Mouse (Mus musculus) NIH3T3 (cell line): ENCODE results near the gene Kcnh6.
"Not testable (repeated sequence)": the region's sequence is repeated elsewhere in the genome, so short reads cannot be mapped to it uniquely, and the experiment has no call there.

Experiments used
- DNase-seq: peaks from one replicate; pipeline ENCODE4 v3.0.0-alpha.2; 2012; ENCODE audit warnings: low read depth

The Kcnh6 gene

GRCm38 (mm10) chr11:106013556-106014225 is 5.8 kb downstream of the Kcnh6 start:
- DNase-seq = peak; percentile 84

GRCm38 (mm10) chr11:106016440-106016839 is 8.5 kb downstream of the Kcnh6 start:
- DNase-seq = no peak

GRCm38 (mm10) chr11:106020051-106020763 is 12.3 kb downstream of the Kcnh6 start:
- peak; percentile 46 for DNase-seq

- DNase-seq = no peak
These were observed 17.9 kb downstream of the Kcnh6 start for GRCm38 (mm10) chr11:106025774-106026173.

- peak; percentile 82 for DNase-seq
These were observed 18.7 kb downstream of the Kcnh6 start for GRCm38 (mm10) chr11:106026465-106027151.

- DNase-seq = no peak
These were observed 19.7 kb downstream of the Kcnh6 start for GRCm38 (mm10) chr11:106027607-106028006.

GRCm38 (mm10) chr11:106032074-106032473 is 24.1 kb downstream of the Kcnh6 start:
- DNase-seq = not testable (repeated sequence)

GRCm38 (mm10) chr11:106033491-106033919 is 25.6 kb downstream of the Kcnh6 start:
- no peak for DNase-seq

- DNase-seq = no peak
These were observed 27.1 kb downstream of the Kcnh6 start for GRCm38 (mm10) chr11:106034986-106035385.

GRCm38 (mm10) chr11:106036548-106037417 is 28.9 kb downstream of the Kcnh6 start, which contains the start of gene Dcaf7:
TSS of gene Dcaf7 (plus strand) at chr11:106036872.
- DNase-seq = peak; percentile 98

- peak; percentile 63 for DNase-seq
These were observed 29.5 kb downstream of the Kcnh6 start for GRCm38 (mm10) chr11:106037418-106037751.

- DNase-seq = no peak
These were observed 36.4 kb downstream of the Kcnh6 start for GRCm38 (mm10) chr11:106044349-106044748.

GRCm38 (mm10) chr11:106045256-106045655 is 37.3 kb downstream of the Kcnh6 start:
- DNase-seq = no peak

- no peak for DNase-seq
These were observed 37.9 kb downstream of the Kcnh6 start for GRCm38 (mm10) chr11:106045780-106046179.

- no peak for DNase-seq
These were observed 38.7 kb downstream of the Kcnh6 start for GRCm38 (mm10) chr11:106046584-106046983.

GRCm38 (mm10) chr11:106053921-106054320 is 46.0 kb downstream of the Kcnh6 start:
- no peak for DNase-seq

GRCm38 (mm10) chr11:106054600-106054999 is 46.7 kb downstream of the Kcnh6 start:
- DNase-seq = no peak

- no peak for DNase-seq
These were observed 47.4 kb downstream of the Kcnh6 start for GRCm38 (mm10) chr11:106055341-106055740.

- no peak for DNase-seq
These were observed 49.0 kb downstream of the Kcnh6 start for GRCm38 (mm10) chr11:106056819-106057491.

- DNase-seq = peak; percentile 6
These were observed 50.1 kb downstream of the Kcnh6 start for GRCm38 (mm10) chr11:106058020-106058419.

- no peak for DNase-seq
These were observed 52.6 kb downstream of the Kcnh6 start for GRCm38 (mm10) chr11:106060549-106060948.
